Mouse (Mus musculus) pancreas, adult 10 weeks (tissue): ENCODE measurements around the gene Mpp3. TPM values are rescaled to one million over a fixed set of nuclear protein-coding genes. Genes with fewer than 3 reads are reported as not detected.

ENCODE experiments used
- polyA plus RNA-seq: library from polyadenylated mRNA; stranded (reverse); fragments of 350-450 nt; fragmentation: Illumina TruSeq; extraction: RNeasy Lipid Tissue Mini Kit (QIAGEN cat#74804); gene quantifications from one replicate; pipeline ENCODE4 v1.2.3, GENCODE M21; 2015; ENCODE audit warnings: low read depth, low replicate concordance; ENCODE audit not compliant: insufficient read depth

The Mpp3 gene
- polyA plus RNA-seq, result 1.8 TPM

DNA sequence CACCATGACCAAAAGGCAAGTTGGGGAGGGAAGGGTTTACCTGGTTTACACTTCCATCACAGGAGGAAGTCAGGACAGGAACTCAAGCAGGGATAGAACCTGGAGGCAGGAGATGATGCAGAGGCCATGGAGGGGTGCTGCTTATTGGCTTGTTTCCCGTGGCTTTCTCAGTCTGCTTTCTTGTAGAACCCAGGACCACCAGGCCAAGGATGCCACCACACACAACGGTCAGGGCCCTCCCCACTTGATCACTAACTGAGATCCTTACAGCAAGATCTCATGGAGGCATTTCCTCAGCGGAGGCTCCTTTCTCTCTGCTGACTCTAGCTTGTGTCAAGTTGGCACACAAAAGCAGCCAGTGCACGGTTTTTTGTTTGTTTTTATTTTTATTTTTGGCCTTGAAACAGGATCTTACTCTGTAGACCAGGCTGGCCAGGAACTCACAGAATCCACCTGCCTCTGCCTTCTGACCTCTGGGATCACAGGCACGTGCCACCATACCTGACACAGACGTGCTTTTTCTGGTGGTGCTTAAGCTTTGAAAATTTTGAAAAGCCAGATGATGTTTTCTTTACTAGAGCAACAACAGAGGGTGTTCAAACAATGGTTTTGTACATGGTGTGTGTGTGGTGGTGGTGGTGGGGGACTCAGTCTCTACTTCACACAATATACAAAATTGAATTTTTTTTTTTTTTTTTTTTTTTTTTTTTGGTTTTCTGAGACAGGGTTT is at the start of gene Mpp3:
TSS of gene Mpp3 (minus strand) at position 375 of the 730 bp plus-strand sequence.

DNA sequence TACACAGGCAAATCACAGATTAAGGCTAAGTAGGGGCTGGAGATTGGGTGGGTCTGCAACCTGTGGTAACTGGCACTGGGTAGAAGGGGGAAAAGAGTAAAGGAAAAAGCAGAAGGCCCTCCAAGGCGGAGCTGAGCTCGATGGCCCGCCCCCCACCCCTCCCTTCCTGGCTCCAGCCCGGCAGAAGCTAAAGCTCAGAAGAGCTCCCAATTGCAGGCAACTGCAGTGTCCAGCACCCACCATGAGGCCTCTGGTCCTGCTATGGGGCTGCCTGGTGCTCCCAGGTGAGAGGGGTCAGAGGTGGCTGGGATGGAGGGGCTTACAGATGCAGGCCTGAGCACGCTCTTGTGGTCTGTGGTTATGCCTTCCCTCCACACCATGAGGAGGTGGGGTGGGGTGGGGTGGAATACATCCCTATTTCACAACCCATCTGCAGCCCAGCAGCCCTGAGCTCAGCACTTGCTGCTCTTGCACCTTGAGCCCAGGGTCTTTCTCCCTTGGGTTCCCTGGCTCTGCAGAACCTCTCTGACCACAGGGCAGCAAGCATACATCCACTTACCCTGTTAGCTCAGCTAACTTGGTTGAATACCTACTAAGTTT is 13.2 kb upstream of the Mpp3 start, which contains the start of gene Cd300lg:
TSS of gene Cd300lg (plus strand) at position 160 of the 600 bp plus-strand sequence.

DNA sequence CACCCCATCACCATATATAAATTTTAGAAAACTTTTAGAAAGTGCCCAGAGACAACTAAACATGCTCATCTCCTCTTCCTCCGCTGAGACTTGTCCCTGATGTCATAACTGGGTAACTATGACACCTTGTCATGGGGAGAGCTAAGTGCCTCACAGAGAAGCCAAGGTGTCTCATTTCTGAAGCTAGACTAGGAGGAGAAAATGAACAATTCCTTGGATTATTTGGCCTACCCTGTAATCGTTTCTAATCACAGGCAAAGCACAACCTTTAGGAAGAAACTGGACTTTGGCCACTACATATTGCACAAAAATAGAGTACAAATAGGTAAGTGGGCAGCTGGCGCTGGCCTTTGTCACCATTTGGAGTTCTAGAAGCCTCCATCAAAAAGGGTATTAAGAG is 41.3 kb downstream of the Mpp3 start, which contains the start of gene Dusp3:
TSS of gene Dusp3 (minus strand) at position 101 of the 400 bp plus-strand sequence.

GRCm38 (mm10) chr11:101984054-101985025 is 43.9 kb downstream of the Mpp3 start, which contains the start of gene Cfap97d1:
Gene Cfap97d1 (plus strand): TSS chr11:101984279.

DNA sequence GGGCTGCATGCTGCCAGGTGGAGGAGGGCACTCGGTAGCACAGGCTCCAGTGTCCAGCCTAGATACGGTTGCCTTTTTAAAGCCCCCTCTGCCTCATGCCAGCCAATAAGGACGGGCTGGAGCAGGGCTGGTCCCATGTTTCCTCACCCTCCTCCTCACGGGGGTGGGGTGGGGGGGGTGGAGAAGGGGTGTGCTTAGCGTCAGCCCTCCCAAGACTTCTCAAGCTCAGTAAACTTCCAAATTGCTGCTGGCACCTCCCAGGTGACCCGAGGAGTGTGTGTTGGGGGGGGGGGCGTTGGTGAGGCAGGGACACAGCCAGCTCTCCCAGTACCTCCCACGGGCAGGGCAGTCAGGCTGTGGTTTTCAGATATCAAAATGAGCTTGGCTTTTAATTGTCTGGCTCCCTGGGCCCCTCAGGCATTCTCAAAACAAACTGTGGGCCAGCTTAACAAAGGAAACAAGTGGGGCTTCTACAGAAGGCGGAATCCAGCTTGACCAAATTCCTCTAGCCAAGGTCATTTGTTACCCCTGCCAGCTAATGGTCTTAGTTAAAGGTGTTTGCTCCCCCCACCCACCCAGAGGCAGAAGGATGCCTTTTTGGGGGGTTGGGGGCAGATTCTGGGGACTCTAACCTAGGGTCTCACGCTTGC is 61.2 kb downstream of the Mpp3 start, which contains the start of gene Sost:
TSS of gene Sost (minus strand) at position 51 of the 650 bp plus-strand sequence.

Other genes with a start within 250 kb of the Mpp3 start
- not detected for gene Etv4, start 243.1 kb downstream of the Mpp3 start, polyA plus RNA-seq
- 8.0 TPM for gene Meox1, start 134.1 kb downstream of the Mpp3 start, polyA plus RNA-seq
- gene Sost, start 61.4 kb downstream of the Mpp3 start, polyA plus RNA-seq, result not detected
- gene Cfap97d1, start 44.2 kb downstream of the Mpp3 start, polyA plus RNA-seq, result not detected
- 14.7 TPM for gene Dusp3, start 41.4 kb downstream of the Mpp3 start, polyA plus RNA-seq
- 30.6 TPM for gene Cd300lg, start 13.0 kb upstream of the Mpp3 start, polyA plus RNA-seq
- 3.7 TPM for gene Mpp2, start 60.1 kb upstream of the Mpp3 start, polyA plus RNA-seq
- gene Ppy, start 72.9 kb upstream of the Mpp3 start, polyA plus RNA-seq, result 164 TPM
- gene Pyy, start 79.4 kb upstream of the Mpp3 start, polyA plus RNA-seq, result 196 TPM
- 0.54 TPM for gene Nags, start 117.1 kb upstream of the Mpp3 start, polyA plus RNA-seq
- 4.6 TPM for gene Tmem101, start 127.9 kb upstream of the Mpp3 start, polyA plus RNA-seq
- 7.2 TPM for gene Lsm12, start 156.8 kb upstream of the Mpp3 start, polyA plus RNA-seq
- gene G6pc3, start 161.2 kb upstream of the Mpp3 start, polyA plus RNA-seq, result 15.2 TPM
- gene Hdac5, start 201.7 kb upstream of the Mpp3 start, polyA plus RNA-seq, result 28.4 TPM
- not detected for gene BC030867, start 220.4 kb upstream of the Mpp3 start, polyA plus RNA-seq
- gene Asb16, start 240.3 kb upstream of the Mpp3 start, polyA plus RNA-seq, result 1.0 TPM